Mouse (Mus musculus): ENCODE data around the gene Mpzl1. TPM values are rescaled to one million over a fixed set of nuclear protein-coding genes. Genes with fewer than 3 reads are reported as not detected.

Mpzl1 gene
- polyA plus RNA-seq, 1 experiment from 2014 or later: 236 TPM

- Histone ChIP-seq H3K9me3 (ENCODE audit: low read length) (no peaks in the 10 kb centered on the region), H3K4me3 (ENCODE audit: low read length) (no peak overlapping the region), H3K27ac (ENCODE audit: low read length) (no peak overlapping the region), H3K4me2 (replicated peaks; ENCODE audit: low read depth, low read length) (no peak overlapping the region), H3K27me3 (ENCODE audit: insufficient read depth, low read length) (no peaks in the 10 kb centered on the region), H3K36me3 (ENCODE audit: insufficient read depth, low read length) (no peaks in the 10 kb centered on the region), H3K9ac (replicated peaks; ENCODE audit: low read length) (no peak overlapping the region), H3K4me1 (ENCODE audit: insufficient read depth, low read length) (peaks cover 5% of the 10 kb centered on the region; the same call in 1 of the 2 replicates)
- 85% methylated on average over 7 of the region's 7 CpGs for WGBS
- no peak for ATAC-seq (ENCODE audit: low FRiP score, low TSS enrichment)
Measured at GRCm38 (mm10) chr1:165567466-165567865, 66.9 kb downstream of the Mpzl1 start.

GRCm38 (mm10) chr1:165565283-165565682 lies 69.1 kb downstream of the Mpzl1 start:
- Histone ChIP-seq H3K27me3 (ENCODE audit: insufficient read depth, low read length) (no peaks in the 10 kb centered on the region), H3K9ac (replicated peaks; ENCODE audit: low read length) (no peak overlapping the region), H3K27ac (ENCODE audit: low read length) (no peak overlapping the region), H3K9me3 (ENCODE audit: low read length) (no peaks in the 10 kb centered on the region), H3K36me3 (ENCODE audit: insufficient read depth, low read length) (no peaks in the 10 kb centered on the region), H3K4me1 (ENCODE audit: insufficient read depth, low read length) (peaks cover 5% of the 10 kb centered on the region; the same call in 1 of the 2 replicates), H3K4me2 (replicated peaks; ENCODE audit: low read depth, low read length) (no peak overlapping the region), H3K4me3 (ENCODE audit: low read length) (no peak overlapping the region)
- 91% methylated on average over 4 of the region's 4 CpGs for whole genome bisulfite sequencing
- ATAC-seq (ENCODE audit: low FRiP score, low TSS enrichment): peak; percentile 39; the same call in 1 of the 2 replicates

GRCm38 (mm10) chr1:165559073-165559472 lies 75.3 kb downstream of the Mpzl1 start:
- Histone ChIP-seq H3K27me3 (ENCODE audit: insufficient read depth, low read length) (no peaks in the 10 kb centered on the region), H3K4me3 (ENCODE audit: low read length) (no peak overlapping the region), H3K4me1 (ENCODE audit: insufficient read depth, low read length) (no peaks in the 10 kb centered on the region), H3K27ac (ENCODE audit: low read length) (no peak overlapping the region), H3K4me2 (replicated peaks; ENCODE audit: low read depth, low read length) (no peak overlapping the region), H3K9ac (replicated peaks; ENCODE audit: low read length) (no peak overlapping the region), H3K9me3 (ENCODE audit: low read length) (no peaks in the 10 kb centered on the region), H3K36me3 (ENCODE audit: insufficient read depth, low read length) (no peaks in the 10 kb centered on the region)
- no peak for ATAC-seq (ENCODE audit: low FRiP score, low TSS enrichment)
- WGBS: 81% methylated on average over 9 of the region's 9 CpGs

- Histone ChIP-seq H3K27me3 (ENCODE audit: insufficient read depth, low read length) (no peaks in the 10 kb centered on the region), H3K9ac (replicated peaks; ENCODE audit: low read length) (no peak overlapping the region), H3K9me3 (ENCODE audit: low read length) (peaks cover 5% of the 10 kb centered on the region; the same call in 1 of the 2 replicates), H3K4me1 (ENCODE audit: insufficient read depth, low read length) (no peaks in the 10 kb centered on the region), H3K27ac (ENCODE audit: low read length) (no peak overlapping the region), H3K36me3 (ENCODE audit: insufficient read depth, low read length) (no peaks in the 10 kb centered on the region), H3K4me3 (ENCODE audit: low read length) (no peak overlapping the region), H3K4me2 (replicated peaks; ENCODE audit: low read depth, low read length) (no peak overlapping the region)
- no peak for ATAC-seq (ENCODE audit: low FRiP score, low TSS enrichment)
- 61% methylated on average over 2 of the region's 2 CpGs for WGBS
Measured at GRCm38 (mm10) chr1:165556711-165557110, 77.6 kb downstream of the Mpzl1 start.

Other genes with a start within 250 kb of the Mpzl1 start
- gene Dcaf6, start 174.1 kb downstream of the Mpzl1 start, polyA plus RNA-seq (2015; fragmentation: Nextera tagmentation; extraction: Ambion mirVana): 19.4 and 21.1 TPM in 2 replicates
- gene Mpc2, start 173.9 kb downstream of the Mpzl1 start, polyA plus RNA-seq (2015; fragmentation: Nextera tagmentation; extraction: Ambion mirVana): 309 and 320 TPM in 2 replicates
- 0.06 and 0.39 TPM in 2 replicates for gene Adcy10, start 149.4 kb downstream of the Mpzl1 start, polyA plus RNA-seq (2015; fragmentation: Nextera tagmentation; extraction: Ambion mirVana)
- 54.9 and 61.4 TPM in 2 replicates for gene Rcsd1, start 75.2 kb upstream of the Mpzl1 start, polyA plus RNA-seq (2015; fragmentation: Nextera tagmentation; extraction: Ambion mirVana)
- gene Creg1, start 129.2 kb upstream of the Mpzl1 start, polyA plus RNA-seq (2015; fragmentation: Nextera tagmentation; extraction: Ambion mirVana): 62.2 and 63.5 TPM in 2 replicates
- 0.91 and 1.6 TPM in 2 replicates for gene Cd247, start 154.1 kb upstream of the Mpzl1 start, polyA plus RNA-seq (2015; fragmentation: Nextera tagmentation; extraction: Ambion mirVana)